Mouse (Mus musculus) spleen, embryonic (tissue): ENCODE results near the gene Akr7a5.

ENCODE experiments used
- CTCF ChIA-PET: fragments of 350-600 bp; sonication (Branson Sonifier 250); formaldehyde crosslinking; loops from one replicate; lab custom pipeline; 2022; lab: Charles Lee

Gene Akr7a5

GRCm38 (mm10) chr4:139297566-139297965 is 13.0 kb upstream of the Akr7a5 start:
- CTCF ChIA-PET, result no interaction called here

GRCm38 (mm10) chr4:139298671-139299366 is 11.7 kb upstream of the Akr7a5 start:
- CTCF ChIA-PET, result no interaction called here

- CTCF ChIA-PET, result interaction anchor here (0.6 to 1.1 kb wide), 2 partner anchors 15 to 186 kb away, joined by 4 to 24 read pairs; no protein-coding TSS in a partner anchor
Measured at GRCm38 (mm10) chr4:139301780-139302179, 8.8 kb upstream of the Akr7a5 start.

GRCm38 (mm10) chr4:139302241-139302640 is 8.3 kb upstream of the Akr7a5 start:
- CTCF ChIA-PET, result interaction anchor here (1.1 kb wide), 1 partner anchor 15 kb away, joined by 4 read pairs; no protein-coding TSS in a partner anchor

- CTCF ChIA-PET, result no interaction called here
Measured at GRCm38 (mm10) chr4:139305521-139305920, 5.0 kb upstream of the Akr7a5 start.

- CTCF ChIA-PET, result no interaction called here
Measured at GRCm38 (mm10) chr4:139307916-139308315, 2.6 kb upstream of the Akr7a5 start.

GRCm38 (mm10) chr4:139309651-139310050 is 893 bp upstream of the Akr7a5 start:
- CTCF ChIA-PET, result no interaction called here

GRCm38 (mm10) chr4:139310899-139311701 is 556 bp downstream of the Akr7a5 start:
- CTCF ChIA-PET, result interaction anchor here (0.6 to 1.3 kb wide), 4 partner anchors 11 to 182 kb away, joined by 3 to 5 read pairs (median 3); no protein-coding TSS in a partner anchor

- CTCF ChIA-PET, result interaction anchor here (0.7 to 1.3 kb wide), 4 partner anchors 10 to 182 kb away, joined by 3 to 5 read pairs (median 4); no protein-coding TSS in a partner anchor
Measured at GRCm38 (mm10) chr4:139311707-139312106, 1.2 kb downstream of the Akr7a5 start.

GRCm38 (mm10) chr4:139312632-139313031 is 2.1 kb downstream of the Akr7a5 start:
- CTCF ChIA-PET, result interaction anchor here (0.7 to 1.3 kb wide), 2 partner anchors 19 to 45 kb away, joined by 3 to 4 read pairs; no protein-coding TSS in a partner anchor

GRCm38 (mm10) chr4:139318449-139318848 is 7.9 kb downstream of the Akr7a5 start:
- CTCF ChIA-PET, result no interaction called here

- CTCF ChIA-PET, result no interaction called here
Measured at GRCm38 (mm10) chr4:139319740-139320139, 9.2 kb downstream of the Akr7a5 start.

- CTCF ChIA-PET, result no interaction called here
Measured at GRCm38 (mm10) chr4:139330605-139331004, 20.1 kb downstream of the Akr7a5 start.

- CTCF ChIA-PET, result no interaction called here
Measured at GRCm38 (mm10) chr4:139334631-139335295, 24.2 kb downstream of the Akr7a5 start.

GRCm38 (mm10) chr4:139335507-139335906 is 25.0 kb downstream of the Akr7a5 start:
- CTCF ChIA-PET, result no interaction called here

- CTCF ChIA-PET, result interaction anchor here (0.6 to 1.1 kb wide), 5 partner anchors 11 to 1167 kb away, joined by 3 to 13 read pairs (median 4); no protein-coding TSS in a partner anchor
Measured at GRCm38 (mm10) chr4:139336822-139337483, 26.4 kb downstream of the Akr7a5 start.

GRCm38 (mm10) chr4:139338145-139338544 is 27.6 kb downstream of the Akr7a5 start:
- CTCF ChIA-PET, result no interaction called here

- CTCF ChIA-PET, result no interaction called here
Measured at GRCm38 (mm10) chr4:139340835-139341234, 30.3 kb downstream of the Akr7a5 start.

- CTCF ChIA-PET, result no interaction called here
Measured at GRCm38 (mm10) chr4:139341556-139342233, 31.2 kb downstream of the Akr7a5 start.

GRCm38 (mm10) chr4:139343718-139344117 is 33.2 kb downstream of the Akr7a5 start:
- CTCF ChIA-PET, result no interaction called here
